Mouse (Mus musculus) brain, embryonic 14.5 days (tissue): ENCODE results near the gene Tpd52l2.

Source experiments
- CTCF ChIP-seq: fragments of 200-500 bp; IDR thresholded peaks from 2 replicates; pipeline ENCODE4 v1.5.1; 2012; ENCODE audit warnings: inconsistent platforms, mild to moderate bottlenecking, moderate library complexity, borderline replicate concordance; ENCODE audit not compliant: insufficient read depth, insufficient read length; ENCODE audit errors: extremely low read depth
- POLR2A ChIP-seq: fragments of 200-500 bp; IDR thresholded peaks from 2 replicates; pipeline ENCODE4 v1.6.1; 2012; ENCODE audit warnings: mild to moderate bottlenecking, inconsistent platforms, borderline replicate concordance; ENCODE audit not compliant: poor library complexity, insufficient read depth, insufficient read length, severe bottlenecking; ENCODE audit errors: extremely low read depth

DNA sequence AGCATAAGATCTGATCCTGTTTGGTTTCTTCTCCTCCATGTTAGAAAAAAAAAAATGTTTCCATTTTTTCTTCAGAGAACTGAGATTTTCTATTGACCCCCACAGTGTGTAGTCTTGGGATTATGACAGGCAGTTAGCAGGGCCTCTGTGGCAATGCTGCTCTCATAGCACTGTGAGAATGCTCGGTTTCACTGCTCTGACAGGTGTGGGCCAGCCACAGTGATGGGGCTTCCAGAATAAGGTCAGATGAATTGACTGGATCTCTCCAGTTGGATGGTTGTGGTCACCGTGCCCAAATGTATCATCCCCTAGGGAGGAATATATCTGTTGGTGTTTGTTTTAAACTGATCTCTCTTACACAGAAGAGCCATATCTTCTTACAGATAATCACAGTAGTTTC is 12.2 kb downstream of the Tpd52l2 start:
- no peak for TF ChIP-seq POLR2A
- no peak for TF ChIP-seq CTCF
